Mouse (Mus musculus): ENCODE measurements around the gene Olfr1202. TPM values are rescaled to one million over a fixed set of nuclear protein-coding genes. Genes with fewer than 3 reads are reported as not detected.

Olfr1202 gene
- not detected in 2 replicates for polyA plus RNA-seq (2014; fragmentation: Nextera tagmentation; extraction: Ambion mirVana)

- ATAC-seq (replicated peaks; ENCODE audit: low FRiP score, low TSS enrichment, low read depth), result no peak
- Histone ChIP-seq H3K27me3 (replicated peaks; ENCODE audit: control insufficient read depth, insufficient read depth, low read length) (no peaks in the 10 kb centered on the region), H3K9ac (ENCODE audit: low read length) (no peak within 1 kb of the TSS), H3K27ac (ENCODE audit: low read depth) (no peak within 1 kb of the TSS), H3K9me3 (ENCODE audit: control insufficient read depth, low read length) (no peaks in the 10 kb centered on the region), H3K36me3 (ENCODE audit: control insufficient read depth, insufficient read depth, low read length) (no peaks in the 10 kb centered on the region), H3K4me2 (ENCODE audit: low read length) (no peak within 1 kb of the TSS), H3K4me1 (replicated peaks; ENCODE audit: control insufficient read depth, insufficient read depth, low read length) (no peaks in the 10 kb centered on the region), H3K4me3 (ENCODE audit: low read depth, low read length) (no peak within 1 kb of the TSS)
- no peak for DNase-seq (ENCODE audit: low spot score)
- WGBS, result 91% methylated on average over 1 of the region's 1 CpGs
These were observed at the start of gene Olfr1202 for GRCm38 (mm10) chr2:88814196-88814595. Olfr1202 (plus strand) TSS chr2:88814496.

- ATAC-seq (replicated peaks; ENCODE audit: low FRiP score, low TSS enrichment, low read depth) (no peak), DNase-seq (ENCODE audit: low spot score) (no peak)
- H3K27ac ChIP-seq (ENCODE audit: low read depth), result no peak within 1 kb of the TSS
- no peaks in the 10 kb centered on the region for H3K4me1 ChIP-seq (replicated peaks; ENCODE audit: control insufficient read depth, insufficient read depth, low read length)
- no peak within 1 kb of the TSS for H3K4me3 ChIP-seq (ENCODE audit: low read depth, low read length)
- no peaks in the 10 kb centered on the region for H3K36me3 ChIP-seq (ENCODE audit: control insufficient read depth, insufficient read depth, low read length)
- no peaks in the 10 kb centered on the region for H3K27me3 ChIP-seq (replicated peaks; ENCODE audit: control insufficient read depth, insufficient read depth, low read length)
- no peaks in the 10 kb centered on the region for H3K9me3 ChIP-seq (ENCODE audit: control insufficient read depth, low read length)
- no peak within 1 kb of the TSS for H3K9ac ChIP-seq (ENCODE audit: low read length)
- no peak within 1 kb of the TSS for H3K4me2 ChIP-seq (ENCODE audit: low read length)
- WGBS, result 77% methylated on average over 2 of the region's 2 CpGs
These were observed 43.9 kb upstream of the Olfr1202 start, which contains the start of gene Olfr1200 for GRCm38 (mm10) chr2:88770388-88770787. Olfr1200 (minus strand) TSS chr2:88770488.

GRCm38 (mm10) chr2:88792736-88793135, 21.6 kb upstream of the Olfr1202 start, which contains the start of gene Olfr1201:
Olfr1201 (plus strand) TSS chr2:88793036.
- Histone ChIP-seq H3K9ac (ENCODE audit: low read length) (no peak within 1 kb of the TSS), H3K4me3 (ENCODE audit: low read depth, low read length) (no peak within 1 kb of the TSS), H3K4me2 (ENCODE audit: low read length) (no peak within 1 kb of the TSS), H3K36me3 (ENCODE audit: control insufficient read depth, insufficient read depth, low read length) (no peaks in the 10 kb centered on the region), H3K9me3 (ENCODE audit: control insufficient read depth, low read length) (no peaks in the 10 kb centered on the region), H3K4me1 (replicated peaks; ENCODE audit: control insufficient read depth, insufficient read depth, low read length) (no peaks in the 10 kb centered on the region), H3K27me3 (replicated peaks; ENCODE audit: control insufficient read depth, insufficient read depth, low read length) (no peaks in the 10 kb centered on the region), H3K27ac (ENCODE audit: low read depth) (no peak within 1 kb of the TSS)
- DNase-seq (ENCODE audit: low spot score), result no peak
- ATAC-seq (replicated peaks; ENCODE audit: low FRiP score, low TSS enrichment, low read depth), result no peak
- 82% methylated on average over 6 of the region's 6 CpGs for WGBS

- H3K9me3 ChIP-seq (ENCODE audit: control insufficient read depth, low read length), result no peaks in the 10 kb centered on the region
These were observed 15.1 kb downstream of the Olfr1202 start, which contains the start of gene Olfr1205 for GRCm38 (mm10) chr2:88829437-88829836. Olfr1205 (plus strand) TSS chr2:88829737.

GRCm38 (mm10) chr2:88838477-88838876, 24.2 kb downstream of the Olfr1202 start:
- no peak overlapping the region for H3K4me2 ChIP-seq (ENCODE audit: low read length)
- no peaks in the 10 kb centered on the region for H3K27me3 ChIP-seq (replicated peaks; ENCODE audit: control insufficient read depth, insufficient read depth, low read length)
- no peak overlapping the region for H3K27ac ChIP-seq (ENCODE audit: low read depth)
- ATAC-seq (replicated peaks; ENCODE audit: low FRiP score, low TSS enrichment, low read depth) (no peak), DNase-seq (ENCODE audit: low spot score) (no peak)
- 54% methylated on average over 2 of the region's 2 CpGs for WGBS
- H3K36me3 ChIP-seq (ENCODE audit: control insufficient read depth, insufficient read depth, low read length), result no peaks in the 10 kb centered on the region
- no peak overlapping the region for H3K4me3 ChIP-seq (ENCODE audit: low read depth, low read length)
- H3K4me1 ChIP-seq (replicated peaks; ENCODE audit: control insufficient read depth, insufficient read depth, low read length), result no peaks in the 10 kb centered on the region
- no peaks in the 10 kb centered on the region for H3K9me3 ChIP-seq (ENCODE audit: control insufficient read depth, low read length)
- no peak overlapping the region for H3K9ac ChIP-seq (ENCODE audit: low read length)

More at GRCm38 (mm10) chr2:88829437-88829836, 15.1 kb downstream of the Olfr1202 start, which contains the start of gene Olfr1205:
- no peak within 1 kb of the TSS for H3K27ac ChIP-seq (ENCODE audit: low read depth)
- H3K27me3 ChIP-seq (replicated peaks; ENCODE audit: control insufficient read depth, insufficient read depth, low read length), result no peaks in the 10 kb centered on the region
- ATAC-seq (replicated peaks; ENCODE audit: low FRiP score, low TSS enrichment, low read depth) (no peak), DNase-seq (ENCODE audit: low spot score) (no peak)
- no peak within 1 kb of the TSS for H3K9ac ChIP-seq (ENCODE audit: low read length)
- no peak within 1 kb of the TSS for H3K4me3 ChIP-seq (ENCODE audit: low read depth, low read length)
- H3K36me3 ChIP-seq (ENCODE audit: control insufficient read depth, insufficient read depth, low read length), result no peaks in the 10 kb centered on the region
- no peak within 1 kb of the TSS for H3K4me2 ChIP-seq (ENCODE audit: low read length)
- no peaks in the 10 kb centered on the region for H3K4me1 ChIP-seq (replicated peaks; ENCODE audit: control insufficient read depth, insufficient read depth, low read length)
- 90% methylated on average over 2 of the region's 2 CpGs for WGBS

- no peak for ATAC-seq (replicated peaks; ENCODE audit: low FRiP score, low TSS enrichment, low read depth)
- Histone ChIP-seq H3K36me3 (ENCODE audit: control insufficient read depth, insufficient read depth, low read length) (no peaks in the 10 kb centered on the region), H3K4me2 (ENCODE audit: low read length) (no peak within 1 kb of the TSS), H3K4me3 (ENCODE audit: low read depth, low read length) (no peak within 1 kb of the TSS), H3K4me1 (replicated peaks; ENCODE audit: control insufficient read depth, insufficient read depth, low read length) (no peaks in the 10 kb centered on the region), H3K27ac (ENCODE audit: low read depth) (no peak within 1 kb of the TSS), H3K9me3 (ENCODE audit: control insufficient read depth, low read length) (no peaks in the 10 kb centered on the region), H3K27me3 (replicated peaks; ENCODE audit: control insufficient read depth, insufficient read depth, low read length) (no peaks in the 10 kb centered on the region), H3K9ac (ENCODE audit: low read length) (no peak within 1 kb of the TSS)
- DNase-seq (ENCODE audit: low spot score), result no peak
- WGBS, result 98% methylated on average over 1 of the region's 1 CpGs
These were observed 34.7 kb downstream of the Olfr1202 start, which contains the start of gene Olfr1204 for GRCm38 (mm10) chr2:88848992-88849391. Olfr1204 (plus strand) TSS chr2:88849292.

GRCm38 (mm10) chr2:88862931-88863330, 48.6 kb downstream of the Olfr1202 start, which contains the start of gene Olfr1206:
Olfr1206 (plus strand) TSS chr2:88863231.
- Histone ChIP-seq H3K4me1 (replicated peaks; ENCODE audit: control insufficient read depth, insufficient read depth, low read length) (no peaks in the 10 kb centered on the region), H3K36me3 (ENCODE audit: control insufficient read depth, insufficient read depth, low read length) (no peaks in the 10 kb centered on the region), H3K27me3 (replicated peaks; ENCODE audit: control insufficient read depth, insufficient read depth, low read length) (no peaks in the 10 kb centered on the region), H3K4me3 (ENCODE audit: low read depth, low read length) (no peak within 1 kb of the TSS), H3K4me2 (ENCODE audit: low read length) (no peak within 1 kb of the TSS), H3K27ac (ENCODE audit: low read depth) (no peak within 1 kb of the TSS), H3K9me3 (ENCODE audit: control insufficient read depth, low read length) (no peaks in the 10 kb centered on the region), H3K9ac (ENCODE audit: low read length) (no peak within 1 kb of the TSS)
- WGBS, result 82% methylated on average over 2 of the region's 2 CpGs
- DNase-seq (ENCODE audit: low spot score) (no peak), ATAC-seq (replicated peaks; ENCODE audit: low FRiP score, low TSS enrichment, low read depth) (no peak)

Other genes with a start within 250 kb of the Olfr1202 start
- not detected in 2 replicates for gene Olfr1189, start 228.0 kb upstream of the Olfr1202 start, polyA plus RNA-seq (2014; fragmentation: Nextera tagmentation; extraction: Ambion mirVana)
- gene Olfr1191-ps1, start 174.0 kb upstream of the Olfr1202 start, polyA plus RNA-seq (2014; fragmentation: Nextera tagmentation; extraction: Ambion mirVana), result not detected in 2 replicates
- not detected in 2 replicates for gene Olfr1192-ps1, start 166.0 kb upstream of the Olfr1202 start, polyA plus RNA-seq (2014; fragmentation: Nextera tagmentation; extraction: Ambion mirVana)
- gene Olfr1193, start 138.9 kb upstream of the Olfr1202 start, polyA plus RNA-seq (2014; fragmentation: Nextera tagmentation; extraction: Ambion mirVana), result not detected in 2 replicates
- gene Olfr1195, start 125.3 kb upstream of the Olfr1202 start, polyA plus RNA-seq (2014; fragmentation: Nextera tagmentation; extraction: Ambion mirVana), result not detected in 2 replicates
- gene Olfr1196, start 109.9 kb upstream of the Olfr1202 start, polyA plus RNA-seq (2014; fragmentation: Nextera tagmentation; extraction: Ambion mirVana), result not detected in 2 replicates
- not detected in 2 replicates for gene Olfr1197, start 82.1 kb upstream of the Olfr1202 start, polyA plus RNA-seq (2014; fragmentation: Nextera tagmentation; extraction: Ambion mirVana)
- not detected in 2 replicates for gene Olfr1198, start 63.1 kb upstream of the Olfr1202 start, polyA plus RNA-seq (2014; fragmentation: Nextera tagmentation; extraction: Ambion mirVana)
- not detected in 2 replicates for gene Olfr1199, start 54.0 kb upstream of the Olfr1202 start, polyA plus RNA-seq (2014; fragmentation: Nextera tagmentation; extraction: Ambion mirVana)
- gene Olfr1200, start 44.0 kb upstream of the Olfr1202 start, polyA plus RNA-seq (2014; fragmentation: Nextera tagmentation; extraction: Ambion mirVana), result not detected in 2 replicates
- gene Olfr1201, start 21.5 kb upstream of the Olfr1202 start, polyA plus RNA-seq (2014; fragmentation: Nextera tagmentation; extraction: Ambion mirVana), result not detected in 2 replicates
- gene Olfr1205, start 15.2 kb downstream of the Olfr1202 start, polyA plus RNA-seq (2014; fragmentation: Nextera tagmentation; extraction: Ambion mirVana), result not detected in 2 replicates
- not detected in 2 replicates for gene Olfr1204, start 34.8 kb downstream of the Olfr1202 start, polyA plus RNA-seq (2014; fragmentation: Nextera tagmentation; extraction: Ambion mirVana)
- not detected in 2 replicates for gene Olfr1206, start 48.7 kb downstream of the Olfr1202 start, polyA plus RNA-seq (2014; fragmentation: Nextera tagmentation; extraction: Ambion mirVana)
- not detected in 2 replicates for gene Olfr1208, start 87.8 kb downstream of the Olfr1202 start, polyA plus RNA-seq (2014; fragmentation: Nextera tagmentation; extraction: Ambion mirVana)
- gene Olfr1209, start 100.7 kb downstream of the Olfr1202 start, polyA plus RNA-seq (2014; fragmentation: Nextera tagmentation; extraction: Ambion mirVana), result not detected in 2 replicates
- gene Olfr1211, start 123.6 kb downstream of the Olfr1202 start, polyA plus RNA-seq (2014; fragmentation: Nextera tagmentation; extraction: Ambion mirVana), result not detected in 2 replicates
- gene Olfr1212, start 139.5 kb downstream of the Olfr1202 start, polyA plus RNA-seq (2014; fragmentation: Nextera tagmentation; extraction: Ambion mirVana), result not detected in 2 replicates
- not detected in 2 replicates for gene Gm13762, start 165.8 kb downstream of the Olfr1202 start, polyA plus RNA-seq (2014; fragmentation: Nextera tagmentation; extraction: Ambion mirVana)
- not detected in 2 replicates for gene Olfr1214, start 178.2 kb downstream of the Olfr1202 start, polyA plus RNA-seq (2014; fragmentation: Nextera tagmentation; extraction: Ambion mirVana)
- gene Olfr1215, start 192.5 kb downstream of the Olfr1202 start, polyA plus RNA-seq (2014; fragmentation: Nextera tagmentation; extraction: Ambion mirVana), result not detected in 2 replicates
- not detected in 2 replicates for gene Olfr1216, start 203.8 kb downstream of the Olfr1202 start, polyA plus RNA-seq (2014; fragmentation: Nextera tagmentation; extraction: Ambion mirVana)
- not detected in 2 replicates for gene Olfr1217, start 217.6 kb downstream of the Olfr1202 start, polyA plus RNA-seq (2014; fragmentation: Nextera tagmentation; extraction: Ambion mirVana)
- gene Olfr1218, start 246.7 kb downstream of the Olfr1202 start, polyA plus RNA-seq (2014; fragmentation: Nextera tagmentation; extraction: Ambion mirVana), result not detected in 2 replicates

Data from intestine, embryonic 14.5 days (tissue).